Mouse (Mus musculus): ENCODE data around the gene Olfr1510.
"Not testable (repeated sequence)": the region's sequence is repeated elsewhere in the genome, so short reads cannot be mapped to it uniquely, and the experiment has no call there.

Olfr1510 gene

GRCm38 (mm10) chr14:52414273-52414672 is at the start of gene Olfr1510:
TSS of gene Olfr1510 (minus strand) at chr14:52414373.
- no peak for DNase-seq

- no peak for DNase-seq
These were observed 47.8 kb upstream of the Olfr1510 start for GRCm38 (mm10) chr14:52461928-52462327.

- DNase-seq, result no peak
These were observed 37.0 kb upstream of the Olfr1510 start for GRCm38 (mm10) chr14:52451138-52451537.

- no peak for DNase-seq
These were observed 28.5 kb upstream of the Olfr1510 start, which contains the start of gene Olfr1509 for GRCm38 (mm10) chr14:52442690-52443089. TSS of gene Olfr1509 (plus strand) at chr14:52442990.

GRCm38 (mm10) chr14:52427686-52428085 is 13.5 kb upstream of the Olfr1510 start:
- no peak for DNase-seq

- not testable (repeated sequence) for DNase-seq
These were observed 3.8 kb downstream of the Olfr1510 start for GRCm38 (mm10) chr14:52410142-52410919.

GRCm38 (mm10) chr14:52397279-52397678 is 16.9 kb downstream of the Olfr1510 start, which contains the start of gene Olfr1511:
TSS of gene Olfr1511 (minus strand) at chr14:52397379.
- DNase-seq, result no peak

- DNase-seq, result not testable (repeated sequence)
These were observed 23.9 kb downstream of the Olfr1510 start for GRCm38 (mm10) chr14:52390084-52390848.

- no peak for DNase-seq
These were observed 35.1 kb downstream of the Olfr1510 start, which contains the start of gene Olfr1512 for GRCm38 (mm10) chr14:52379068-52379467. TSS of gene Olfr1512 (minus strand) at chr14:52379168.

- no peak for DNase-seq
These were observed 45.4 kb downstream of the Olfr1510 start for GRCm38 (mm10) chr14:52368741-52369140.
